Mouse (Mus musculus): Measurements from ENCODE around the gene B3galnt1. TPM values are rescaled to one million over a fixed set of nuclear protein-coding genes. Genes with fewer than 3 reads are reported as not detected.
"Not testable (repeated sequence)": the region's sequence is repeated elsewhere in the genome, so short reads cannot be mapped to it uniquely, and the experiment has no call there.

Gene B3galnt1
- polyA plus RNA-seq, 1 experiment from 2014 or later, result 42.4 TPM

DNA sequence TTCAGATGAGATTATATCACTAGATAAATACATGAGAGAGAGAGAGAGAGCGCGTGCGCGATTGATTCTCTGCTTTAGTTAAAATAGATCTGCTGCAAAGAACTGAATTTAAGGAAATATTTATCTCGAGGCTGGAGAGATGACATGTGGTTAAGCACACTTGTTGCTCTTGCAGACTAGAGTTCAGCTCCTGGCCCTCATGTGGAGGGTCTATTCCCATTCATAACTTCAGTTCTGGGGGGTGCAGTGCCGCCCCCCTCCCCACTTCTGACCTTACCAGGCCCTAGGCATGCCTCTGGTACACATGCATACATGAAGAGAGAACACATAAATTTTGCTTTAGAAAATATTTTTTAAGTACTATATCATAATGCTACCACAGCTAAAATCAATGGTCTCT, 1.5 kb downstream of the B3galnt1 start:
- Histone ChIP-seq H3K9ac (replicated peaks) (0 out of 2 replicates have a peak overlapping the region, but pooled peaks have one; percentile 82), H3K27me3 (no peaks in the 10 kb centered on the region), H3K4me3 (peak overlapping the region; percentile 76), H3K36me3 (no peaks in the 10 kb centered on the region), H3K4me1 (peaks cover 14% of the 10 kb centered on the region; the same call in 1 of the 2 replicates), H3K27ac (replicated peaks) (no peak overlapping the region), H3K9me3 (no peaks in the 10 kb centered on the region), H3K4me2 (replicated peaks) (peak overlapping the region; percentile 73)
- no peak for ATAC-seq (ENCODE audit: low FRiP score, low read depth)
- WGBS, result 90% methylated on average over 6 of the region's 6 CpGs

- H3K4me1 ChIP-seq, result peaks cover 14% of the 10 kb centered on the region; the same call in 1 of the 2 replicates
- no peak overlapping the region for H3K4me2 ChIP-seq (replicated peaks)
- H3K27ac ChIP-seq (replicated peaks), result no peak overlapping the region
- H3K27me3 ChIP-seq, result no peaks in the 10 kb centered on the region
- H3K9ac ChIP-seq (replicated peaks), result no peak overlapping the region
- no peaks in the 10 kb centered on the region for H3K36me3 ChIP-seq
- 82% methylated on average over 3 of the region's 3 CpGs for WGBS
- no peak overlapping the region for H3K4me3 ChIP-seq
- no peak for ATAC-seq (ENCODE audit: low FRiP score, low read depth)
- no peaks in the 10 kb centered on the region for H3K9me3 ChIP-seq
These were observed 2.6 kb downstream of the B3galnt1 start for GRCm38 (mm10) chr3:69596116-69596515.

GRCm38 (mm10) chr3:69594071-69594470, 4.7 kb downstream of the B3galnt1 start:
- no peak overlapping the region for H3K27ac ChIP-seq (replicated peaks)
- H3K27me3 ChIP-seq, result no peaks in the 10 kb centered on the region
- no peak overlapping the region for H3K9ac ChIP-seq (replicated peaks)
- 71% methylated on average over 9 of the region's 9 CpGs for WGBS
- ATAC-seq (ENCODE audit: low FRiP score, low read depth), result no peak
- H3K9me3 ChIP-seq, result no peaks in the 10 kb centered on the region
- H3K4me1 ChIP-seq, result peaks cover 11% of the 10 kb centered on the region; the same call in 1 of the 2 replicates
- no peak overlapping the region for H3K4me2 ChIP-seq (replicated peaks)
- H3K4me3 ChIP-seq, result no peak overlapping the region
- H3K36me3 ChIP-seq, result no peaks in the 10 kb centered on the region; the same call in 1 of the 2 replicates

GRCm38 (mm10) chr3:69593426-69593825, 5.3 kb downstream of the B3galnt1 start:
- Histone ChIP-seq H3K9ac (replicated peaks) (no peak overlapping the region), H3K27me3 (no peaks in the 10 kb centered on the region), H3K27ac (replicated peaks) (no peak overlapping the region), H3K9me3 (no peaks in the 10 kb centered on the region), H3K4me3 (no peak overlapping the region), H3K4me1 (peaks cover 8% of the 10 kb centered on the region; the same call in 1 of the 2 replicates), H3K36me3 (no peaks in the 10 kb centered on the region; the same call in 1 of the 2 replicates), H3K4me2 (replicated peaks) (no peak overlapping the region)
- ATAC-seq (ENCODE audit: low FRiP score, low read depth), result no peak
- 93% methylated on average over 8 of the region's 8 CpGs for WGBS

DNA sequence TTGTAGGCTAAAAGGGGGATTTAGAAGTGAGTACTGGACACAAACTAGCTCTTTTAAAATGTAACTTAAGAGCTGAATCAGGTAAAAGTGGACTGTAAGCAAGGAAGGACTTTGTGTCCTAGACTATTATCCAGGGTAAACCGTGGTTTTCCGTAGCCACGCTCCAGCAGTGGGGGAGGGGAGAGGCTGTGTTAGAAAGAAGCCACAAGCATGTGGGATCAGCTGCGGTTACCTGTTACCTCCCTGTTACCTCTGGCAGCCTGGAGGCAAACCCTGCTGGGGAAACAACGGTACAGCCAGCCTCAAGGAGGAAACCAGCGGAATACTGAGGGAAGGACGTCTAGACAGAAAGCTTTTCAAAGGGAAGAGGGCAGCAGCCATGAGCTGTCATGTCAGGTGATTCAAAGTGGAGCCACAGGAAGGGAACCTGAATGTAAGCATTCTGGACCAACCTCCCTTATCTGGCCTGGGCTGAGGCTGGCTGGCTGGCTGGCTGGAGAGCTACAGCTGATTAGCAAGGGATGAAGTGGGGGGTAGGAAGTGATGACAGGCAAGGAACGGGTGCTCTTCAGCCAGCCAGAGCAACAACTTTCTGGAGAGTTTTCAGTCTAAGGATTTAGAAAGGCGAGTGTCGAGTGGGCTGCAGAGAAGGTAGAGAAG, 10.5 kb downstream of the B3galnt1 start:
- no peak for ATAC-seq (ENCODE audit: low FRiP score, low read depth)
- WGBS, result 53% methylated on average over 10 of the region's 10 CpGs

GRCm38 (mm10) chr3:69583798-69584197, 15.0 kb downstream of the B3galnt1 start:
- Histone ChIP-seq H3K4me3 (no peak overlapping the region), H3K27ac (replicated peaks) (no peak overlapping the region), H3K4me1 (0 out of 2 replicates have a peak, but pooled peaks cover 3% of the 10 kb centered on the region), H3K27me3 (no peaks in the 10 kb centered on the region), H3K36me3 (peaks cover 12% of the 10 kb centered on the region; the same call in 1 of the 2 replicates), H3K9me3 (no peaks in the 10 kb centered on the region), H3K4me2 (replicated peaks) (no peak overlapping the region), H3K9ac (replicated peaks) (no peak overlapping the region)
- ATAC-seq (ENCODE audit: low FRiP score, low read depth), result no peak
- 92% methylated on average over 1 of the region's 1 CpGs for WGBS

More for the DNA sequence above, 10.5 kb downstream of the B3galnt1 start:
- Histone ChIP-seq H3K4me2 (replicated peaks) (no peak overlapping the region), H3K4me1 (0 out of 2 replicates have a peak, but pooled peaks cover 3% of the 10 kb centered on the region), H3K27ac (replicated peaks) (no peak overlapping the region), H3K27me3 (no peaks in the 10 kb centered on the region), H3K4me3 (no peak overlapping the region), H3K36me3 (peaks cover under 1% of the 10 kb centered on the region; the same call in 1 of the 2 replicates), H3K9me3 (no peaks in the 10 kb centered on the region), H3K9ac (replicated peaks) (no peak overlapping the region)

DNA sequence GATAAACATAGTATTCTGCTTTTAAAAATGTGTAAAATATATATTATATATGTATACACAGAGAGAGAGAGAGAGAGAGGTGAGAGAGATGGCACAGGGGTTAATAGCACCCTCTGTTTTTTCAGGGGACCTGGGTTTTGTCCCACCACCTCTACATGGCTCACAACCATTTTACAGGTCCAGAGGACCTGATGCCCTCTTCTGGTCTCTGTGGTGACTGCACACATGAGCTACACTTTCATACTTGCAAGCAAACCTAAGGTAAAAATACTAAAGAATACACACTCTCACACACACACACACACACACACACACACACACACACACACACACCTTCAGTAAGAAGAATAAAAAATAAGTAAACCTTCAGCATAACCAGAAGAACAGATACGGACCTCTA, 20.0 kb downstream of the B3galnt1 start:
- Histone ChIP-seq H3K36me3 (peaks cover 32% of the 10 kb centered on the region), H3K9ac (replicated peaks) (no peak overlapping the region), H3K4me1 (no peaks in the 10 kb centered on the region), H3K4me2 (replicated peaks) (no peak overlapping the region), H3K27ac (replicated peaks) (no peak overlapping the region), H3K4me3 (no peak overlapping the region), H3K9me3 (no peaks in the 10 kb centered on the region), H3K27me3 (no peaks in the 10 kb centered on the region)
- ATAC-seq (ENCODE audit: low FRiP score, low read depth), result no peak
- 100% methylated on average over 1 of the region's 1 CpGs for WGBS

DNA sequence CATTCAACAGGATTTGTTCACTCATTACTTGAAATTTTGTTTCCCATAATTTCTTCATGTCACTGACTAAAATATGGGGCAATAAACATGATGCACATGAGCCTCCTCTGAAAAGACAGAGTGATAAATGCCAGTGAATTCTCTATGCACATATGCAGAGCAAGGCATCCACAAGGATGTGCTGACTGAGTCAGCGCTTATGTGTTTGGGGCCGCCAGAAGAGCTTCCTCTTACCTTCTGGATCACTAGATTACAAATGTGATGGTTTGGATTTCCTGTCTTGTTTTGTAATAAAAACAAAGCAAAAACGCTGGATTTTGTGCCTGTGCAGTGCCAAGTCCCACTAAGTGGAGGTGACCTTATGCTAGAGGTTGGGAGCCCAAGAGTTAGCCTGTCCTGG, 22.0 kb downstream of the B3galnt1 start:
- WGBS, result 93% methylated on average over 3 of the region's 3 CpGs
- ATAC-seq (ENCODE audit: low FRiP score, low read depth), result no peak

GRCm38 (mm10) chr3:69575577-69575976, 23.2 kb downstream of the B3galnt1 start:
- Histone ChIP-seq H3K36me3 (peaks cover 23% of the 10 kb centered on the region), H3K4me2 (replicated peaks) (no peak overlapping the region), H3K4me1 (no peaks in the 10 kb centered on the region), H3K9me3 (no peaks in the 10 kb centered on the region), H3K9ac (replicated peaks) (no peak overlapping the region), H3K4me3 (no peak overlapping the region), H3K27me3 (no peaks in the 10 kb centered on the region), H3K27ac (replicated peaks) (no peak overlapping the region)
- ATAC-seq (ENCODE audit: low FRiP score, low read depth), result no peak
- 93% methylated on average over 11 of the region's 11 CpGs for WGBS

More for the DNA sequence above, 22.0 kb downstream of the B3galnt1 start:
- no peak overlapping the region for H3K4me3 ChIP-seq
- no peak overlapping the region for H3K27ac ChIP-seq (replicated peaks)
- H3K27me3 ChIP-seq, result no peaks in the 10 kb centered on the region
- H3K4me1 ChIP-seq, result no peaks in the 10 kb centered on the region
- peaks cover 23% of the 10 kb centered on the region for H3K36me3 ChIP-seq
- H3K4me2 ChIP-seq (replicated peaks), result no peak overlapping the region
- H3K9me3 ChIP-seq, result no peaks in the 10 kb centered on the region
- no peak overlapping the region for H3K9ac ChIP-seq (replicated peaks)

DNA sequence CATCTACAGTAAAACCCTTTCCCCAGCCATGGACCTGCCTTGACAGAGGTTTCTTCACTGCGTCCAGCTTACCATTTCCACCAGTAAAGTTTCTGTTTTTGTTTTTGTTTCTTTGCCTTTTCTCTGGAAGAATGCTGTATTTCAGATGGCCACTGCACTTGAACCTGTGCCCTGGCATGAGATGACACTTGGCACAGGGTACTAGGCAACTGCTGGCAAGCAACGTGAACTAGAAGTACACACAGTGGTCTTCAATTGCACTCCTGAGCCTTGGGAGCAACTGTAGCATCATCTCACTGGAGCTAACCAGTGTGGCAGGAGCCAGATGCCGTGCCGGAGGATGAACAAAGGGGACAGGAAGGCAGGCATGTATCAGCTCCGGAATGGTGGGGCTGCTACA, 26.2 kb downstream of the B3galnt1 start:
- no peaks in the 10 kb centered on the region for H3K4me1 ChIP-seq
- ATAC-seq (ENCODE audit: low FRiP score, low read depth), result no peak
- no peak overlapping the region for H3K9ac ChIP-seq (replicated peaks)
- H3K9me3 ChIP-seq, result no peaks in the 10 kb centered on the region
- no peak overlapping the region for H3K4me2 ChIP-seq (replicated peaks)
- H3K4me3 ChIP-seq, result no peak overlapping the region
- H3K36me3 ChIP-seq, result peaks cover 20% of the 10 kb centered on the region
- WGBS, result 90% methylated on average over 5 of the region's 5 CpGs
- H3K27me3 ChIP-seq, result no peaks in the 10 kb centered on the region
- no peak overlapping the region for H3K27ac ChIP-seq (replicated peaks)

DNA sequence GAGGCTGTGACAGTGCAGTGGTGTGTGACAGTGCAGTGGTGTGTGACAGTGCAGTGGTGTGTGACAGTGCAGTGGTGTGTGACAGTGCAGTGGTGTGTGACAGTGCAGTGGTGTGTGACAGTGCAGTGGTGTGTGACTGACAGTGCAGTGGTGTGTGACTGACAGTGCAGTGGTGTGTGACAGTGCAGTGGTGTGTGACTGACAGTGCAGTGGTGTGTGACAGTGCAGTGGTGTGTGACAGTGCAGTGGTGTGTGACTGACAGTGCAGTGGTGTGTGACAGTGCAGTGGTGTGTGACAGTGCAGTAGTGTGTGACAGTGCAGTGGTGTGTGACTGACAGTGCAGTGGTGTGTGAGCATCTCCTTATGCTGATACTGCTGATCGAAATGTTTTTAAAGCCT, 33.2 kb downstream of the B3galnt1 start:
- WGBS, result 91% methylated on average over 1 of the region's 1 CpGs
- not testable (repeated sequence) for H3K36me3 ChIP-seq; H3K27ac ChIP-seq (replicated peaks); H3K9me3 ChIP-seq; H3K4me3 ChIP-seq; ATAC-seq (ENCODE audit: low FRiP score, low read depth); H3K4me2 ChIP-seq (replicated peaks); H3K9ac ChIP-seq (replicated peaks); H3K27me3 ChIP-seq; H3K4me1 ChIP-seq

GRCm38 (mm10) chr3:69563406-69563805, 35.4 kb downstream of the B3galnt1 start:
- WGBS, result 88% methylated on average over 6 of the region's 6 CpGs
- Histone ChIP-seq H3K27ac (replicated peaks) (no peak overlapping the region), H3K4me1 (no peaks in the 10 kb centered on the region), H3K36me3 (no peaks in the 10 kb centered on the region), H3K27me3 (no peaks in the 10 kb centered on the region), H3K4me3 (no peak overlapping the region), H3K9me3 (no peaks in the 10 kb centered on the region), H3K4me2 (replicated peaks) (no peak overlapping the region), H3K9ac (replicated peaks) (no peak overlapping the region)
- no peak for ATAC-seq (ENCODE audit: low FRiP score, low read depth)

All from midbrain, embryonic 12.5 days (tissue).